Mouse (Mus musculus) kidney, adult 9 months (tissue): ENCODE measurements at regions not wholly inside any gene's neighbourhood (a gene's known extent, or its start where the extent isn't known, plus 50 kb on each side); places are given as distances from the start of the nearest gene placed in this dataset.
"Not testable (repeated sequence)": the region's sequence is repeated elsewhere in the genome, so short reads cannot be mapped to it uniquely, and the experiment has no call there.

Source experiments
- DNase-seq: peaks from one replicate; pipeline ENCODE4 v3.0.0; 2022

DNA sequence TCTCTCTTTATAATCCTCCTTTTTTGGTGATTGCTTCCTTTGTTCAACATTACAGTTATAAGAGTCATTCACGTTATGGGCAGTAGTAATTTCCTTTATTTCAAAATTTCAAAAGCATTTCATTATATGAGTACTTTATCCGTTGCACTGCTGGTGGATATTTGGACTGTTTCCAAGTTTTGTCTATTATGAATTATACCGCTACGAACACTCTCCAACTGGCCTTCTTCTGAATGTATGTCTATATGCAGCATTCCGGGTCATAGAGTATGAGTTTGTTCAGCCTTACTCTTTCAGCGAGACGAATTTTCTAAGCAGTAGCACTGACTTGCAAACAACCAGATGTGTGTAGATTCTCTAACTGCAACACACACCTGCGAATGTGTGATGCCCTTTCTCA, 57.8 kb downstream of the Dusp6 start:
- no peak for DNase-seq

DNA sequence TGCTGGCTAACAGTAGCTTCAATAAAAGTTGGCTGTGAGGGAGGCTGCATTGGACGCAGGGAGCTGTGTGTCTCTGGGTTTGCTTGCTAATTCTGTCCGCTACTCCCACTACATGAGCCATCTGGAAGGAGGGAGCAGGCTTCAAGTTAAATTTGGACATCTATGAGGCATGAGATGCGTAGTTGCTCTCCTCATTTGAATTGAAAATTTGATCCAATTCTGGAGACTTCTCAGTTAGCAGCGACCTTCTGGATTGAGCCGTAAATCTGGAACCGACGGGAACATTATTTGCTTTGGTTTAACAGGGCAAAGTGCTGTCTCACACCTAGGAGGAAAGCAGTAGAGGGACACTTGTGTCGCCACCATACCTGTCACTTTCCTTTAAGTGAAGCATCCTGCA, 60.3 kb downstream of the Dusp6 start:
- no peak for DNase-seq

DNA sequence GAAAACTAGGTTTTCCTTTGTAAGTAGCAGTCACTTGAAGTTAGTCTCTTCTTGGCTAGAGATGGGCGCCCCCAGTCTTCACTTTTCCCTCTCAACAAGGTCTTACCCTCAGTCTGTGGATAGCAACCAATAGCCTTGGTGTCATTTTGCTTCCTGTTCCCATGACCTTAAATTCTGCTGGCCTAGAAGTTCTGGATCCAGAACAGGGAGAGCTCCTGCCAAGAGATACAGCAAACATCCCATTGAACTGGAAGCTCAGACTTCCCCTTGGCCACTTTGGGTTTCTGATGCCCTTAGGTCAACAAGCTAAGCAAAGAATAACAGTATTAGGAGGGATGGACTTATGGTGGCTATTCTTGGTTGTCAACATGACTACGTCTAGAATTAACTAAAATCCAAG, 64.5 kb downstream of the Dusp6 start:
- peak; percentile 42 for DNase-seq

DNA sequence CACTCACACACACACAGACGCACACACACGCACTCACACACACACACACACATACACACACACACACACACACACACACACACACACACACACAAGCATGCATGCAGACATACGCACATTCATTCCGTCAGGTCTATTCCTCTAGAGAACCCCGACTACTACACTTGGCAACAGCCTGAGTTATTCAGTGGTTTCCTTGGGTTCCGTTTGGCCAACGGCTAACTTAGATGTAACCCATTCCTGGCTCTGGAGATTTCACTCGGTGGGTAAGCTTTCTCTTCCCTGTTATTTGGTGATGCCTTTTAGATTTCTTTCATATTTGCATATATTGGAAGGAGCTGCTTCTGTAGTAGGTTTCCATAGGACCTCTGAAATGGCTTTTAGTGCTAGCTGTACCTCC, 65.5 kb downstream of the Dusp6 start:
- DNase-seq: no peak

DNA sequence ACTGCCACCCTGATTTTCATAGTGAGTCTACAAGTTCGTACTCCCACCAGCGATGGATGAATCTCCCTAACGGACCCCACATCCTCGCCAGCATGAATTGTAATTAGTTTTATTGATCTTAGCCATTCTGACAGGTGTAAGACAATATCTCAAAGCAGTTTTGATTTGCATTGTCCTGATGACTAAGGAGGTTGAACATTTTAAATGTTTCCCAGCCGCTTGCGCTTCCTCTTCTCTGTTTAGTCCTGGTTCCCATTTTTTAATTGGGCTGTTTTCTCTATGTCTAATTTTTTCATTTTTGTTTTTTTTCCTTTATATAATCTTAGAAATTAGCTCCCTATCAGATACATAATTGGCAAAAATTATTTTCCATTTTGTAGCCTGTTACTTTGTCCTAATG, 66.4 kb downstream of the Dusp6 start:
- DNase-seq: no peak

DNA sequence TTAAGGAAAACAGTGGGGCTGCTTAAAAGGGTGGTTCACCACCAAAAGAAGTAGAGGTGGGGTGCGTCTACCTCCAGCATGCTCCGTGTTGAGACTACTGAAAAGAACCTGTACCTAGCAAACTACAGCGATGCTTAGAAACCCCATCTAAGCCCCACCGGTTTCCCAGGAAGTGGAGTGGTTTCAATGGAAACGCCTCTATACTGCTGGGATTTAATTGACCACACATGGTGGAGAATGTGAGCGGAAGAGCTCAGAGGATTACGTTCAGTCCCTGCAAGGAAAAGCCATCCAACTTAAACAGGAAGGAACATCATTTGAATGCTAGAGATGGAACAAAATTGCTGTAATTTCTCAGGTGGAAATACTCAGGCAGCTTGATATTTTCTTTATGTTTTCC, 67.5 kb downstream of the Dusp6 start:
- no peak for DNase-seq

DNA sequence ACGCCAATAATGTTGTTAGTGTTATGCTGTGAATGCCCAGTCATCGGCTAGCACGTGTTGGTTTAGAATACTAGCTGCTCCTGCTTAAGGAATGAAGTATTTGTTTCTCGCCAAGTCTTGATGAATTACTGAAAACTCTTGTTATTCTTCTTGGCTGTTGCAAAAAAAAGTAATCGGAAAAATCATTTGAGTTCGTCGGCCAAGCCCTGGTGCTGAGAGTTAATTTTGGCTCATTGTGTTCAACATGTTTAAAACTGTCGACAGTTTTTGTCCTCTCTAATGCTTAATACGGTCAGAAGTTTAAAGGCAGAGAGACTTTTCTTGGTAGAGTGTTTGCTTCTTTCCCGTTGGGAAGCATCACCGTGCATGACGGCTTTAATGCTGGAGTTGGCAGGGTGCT, 68.8 kb downstream of the Dusp6 start:
- no peak for DNase-seq

DNA sequence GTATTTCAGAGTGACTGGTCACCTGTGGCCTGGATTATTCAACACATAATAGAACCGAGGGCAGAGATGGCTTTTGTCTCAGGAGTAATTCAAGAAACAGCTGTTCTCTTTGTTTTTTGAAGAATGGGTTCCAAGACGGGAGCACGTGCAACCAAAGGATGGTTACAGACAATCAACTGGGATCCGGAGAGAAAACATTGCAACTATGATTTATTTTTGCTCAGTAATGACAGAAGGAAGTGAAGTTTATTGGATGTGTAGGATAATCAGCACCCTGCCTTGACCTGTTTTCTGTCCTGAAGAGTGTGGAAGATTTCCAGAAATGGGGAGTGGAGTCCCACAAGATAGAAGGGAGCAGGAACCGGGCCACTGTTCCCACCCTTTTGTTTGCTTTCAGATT, 70.8 kb downstream of the Dusp6 start:
- DNase-seq: no peak

DNA sequence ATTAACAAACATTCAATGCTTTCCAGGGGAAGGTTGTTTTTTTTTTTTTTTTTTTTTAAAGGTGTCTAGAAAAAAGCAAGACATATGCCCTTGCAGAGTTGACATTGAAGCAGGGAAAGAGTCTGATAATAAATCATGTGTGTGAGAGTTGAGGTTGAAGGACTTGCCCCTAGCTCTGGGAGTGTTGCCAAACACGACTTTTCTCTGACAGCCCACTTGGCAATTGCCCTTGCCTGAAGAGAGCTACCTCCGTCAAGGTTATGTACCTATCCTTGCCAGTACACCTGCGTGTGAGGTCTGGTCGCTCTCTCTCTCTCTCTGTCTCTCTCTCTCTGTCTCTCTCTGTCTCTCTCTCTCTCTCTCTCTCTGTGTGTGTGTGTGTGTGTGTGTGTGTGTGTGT, 73.1 kb downstream of the Dusp6 start:
- DNase-seq: peak; percentile 40

DNA sequence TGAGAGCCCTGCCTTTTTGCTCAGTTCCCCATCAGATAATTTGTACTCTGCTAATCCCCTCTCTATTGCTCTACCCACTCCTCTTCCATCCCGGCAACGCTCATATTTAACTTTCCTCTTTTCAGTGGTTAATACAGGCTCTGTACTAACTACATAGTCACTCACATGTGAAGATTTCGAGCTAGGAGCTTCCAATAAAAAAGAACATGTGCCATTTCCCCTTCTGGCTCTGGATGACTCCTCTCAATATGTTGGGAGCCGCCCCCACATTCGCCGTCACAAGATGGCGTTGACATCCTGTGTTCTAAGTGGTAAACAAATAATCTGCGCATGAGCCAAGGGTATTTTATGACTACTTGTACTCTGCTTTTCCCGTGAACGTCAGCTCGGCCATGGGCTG, 75.8 kb downstream of the Dusp6 start:
- DNase-seq: not testable (repeated sequence)

DNA sequence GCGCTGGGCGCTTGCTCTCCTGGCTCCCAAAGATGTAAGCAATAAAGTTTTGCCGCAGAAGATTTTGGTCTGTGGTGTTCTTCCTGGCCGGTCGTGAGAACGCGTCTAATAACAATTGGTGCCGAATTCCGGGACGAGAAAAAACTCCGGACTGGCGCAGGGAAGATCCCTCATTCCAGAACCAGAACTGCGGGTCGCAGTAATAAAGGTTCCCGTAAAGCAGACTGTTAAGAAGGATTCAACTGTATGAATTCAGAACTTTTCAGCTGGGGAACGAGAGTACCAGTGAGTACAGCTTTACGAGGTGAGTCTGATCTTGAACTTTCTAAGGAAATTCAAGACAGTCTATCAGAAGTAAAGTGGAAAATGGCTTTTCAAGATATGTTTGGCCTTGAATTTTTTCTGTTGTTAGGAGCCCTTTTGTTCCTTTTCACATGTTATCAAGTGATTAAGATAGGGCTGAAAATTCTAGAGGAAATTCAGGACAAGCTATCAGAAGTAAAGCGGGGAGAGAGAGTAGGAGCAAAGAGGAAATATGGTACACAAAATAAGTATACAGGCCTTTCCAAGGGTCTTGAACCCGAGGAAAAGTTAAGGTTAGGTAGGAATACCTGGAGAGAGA, 76.4 kb downstream of the Dusp6 start:
- DNase-seq: peak; percentile 65

DNA sequence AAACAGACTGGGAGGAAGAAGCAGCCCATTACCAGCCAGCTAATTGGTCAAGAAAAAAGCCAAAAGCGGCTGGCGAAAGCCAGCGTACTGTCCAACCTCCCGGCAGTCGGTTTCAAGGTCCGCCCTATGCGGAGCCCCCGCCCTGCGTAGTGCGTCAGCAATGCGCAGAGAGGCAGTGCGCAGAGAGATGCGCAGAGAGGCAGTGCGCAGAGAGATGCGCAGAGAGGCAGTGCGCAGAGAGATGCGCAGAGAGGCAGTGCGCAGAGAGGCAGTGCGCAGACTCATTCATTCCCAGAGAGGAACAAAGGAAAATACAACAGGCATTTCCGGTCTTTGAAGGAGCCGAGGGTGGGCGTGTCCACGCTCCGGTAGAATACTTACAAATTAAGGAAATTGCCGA, 77.0 kb downstream of the Dusp6 start:
- not testable (repeated sequence) for DNase-seq

DNA sequence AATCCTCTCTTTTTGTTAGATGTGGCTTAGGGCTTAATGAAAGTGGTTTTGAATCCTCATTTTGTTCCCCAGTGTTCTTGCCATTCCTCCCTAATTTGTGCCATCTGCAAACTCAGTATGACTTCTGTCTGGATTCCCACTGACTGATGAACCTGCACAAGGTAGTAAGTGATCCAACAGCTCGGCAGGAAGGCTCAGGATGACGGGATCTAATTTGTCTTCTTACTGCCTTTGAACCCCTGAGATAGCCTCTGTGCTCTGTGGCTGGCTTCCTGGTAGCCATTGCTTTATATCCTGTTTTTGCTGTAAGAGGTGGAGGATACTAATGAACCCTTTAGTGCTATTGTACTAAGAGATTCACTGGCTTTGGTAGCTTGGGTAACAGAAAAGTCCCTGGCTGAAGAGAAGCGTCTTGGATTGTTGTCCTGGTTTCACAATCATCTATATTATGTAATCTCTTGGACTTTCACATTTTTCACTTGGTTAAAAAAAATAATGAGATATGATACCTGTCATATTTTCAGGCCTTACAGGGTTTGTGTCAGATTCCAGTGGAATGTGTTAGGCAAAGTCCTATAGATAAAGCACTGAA, 86.2 kb downstream of the Dusp6 start:
- DNase-seq: no peak

DNA sequence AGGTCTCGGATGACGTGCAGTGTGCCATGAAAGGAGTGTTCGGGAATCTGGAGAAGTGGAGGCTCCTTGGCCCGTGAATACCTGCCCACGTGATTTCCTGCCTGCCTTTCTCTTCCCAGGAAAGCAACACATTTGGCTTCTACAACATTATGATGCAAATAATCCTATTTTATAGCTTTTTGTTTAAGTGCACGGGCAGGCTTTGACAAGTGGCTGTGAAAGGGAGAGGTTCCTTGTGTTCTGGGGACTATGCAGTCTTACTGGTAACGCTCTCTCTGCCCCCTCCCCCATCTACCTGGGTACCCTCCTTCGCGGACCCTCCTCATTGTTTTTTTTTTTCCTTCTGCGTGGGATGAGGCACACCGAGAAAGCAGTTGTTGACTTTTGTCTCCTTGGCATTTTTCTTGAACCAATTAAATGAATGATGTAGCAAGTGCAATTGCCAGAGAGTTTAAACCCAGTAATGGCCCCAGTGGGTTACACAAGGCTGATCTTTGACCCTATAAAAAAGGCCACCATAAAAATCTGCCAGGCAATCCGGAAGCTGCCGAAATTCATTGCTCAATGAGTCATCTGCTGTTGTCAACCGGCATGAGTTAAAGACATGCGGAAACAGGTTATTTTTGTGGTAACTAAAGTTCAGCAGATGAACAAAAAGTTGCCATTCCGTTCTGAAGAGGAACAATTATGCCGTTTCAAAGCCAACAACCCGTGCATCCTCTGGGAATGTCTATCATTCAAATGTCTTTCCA, 90.7 kb downstream of the Dusp6 start:
- peak; percentile 69 for DNase-seq

DNA sequence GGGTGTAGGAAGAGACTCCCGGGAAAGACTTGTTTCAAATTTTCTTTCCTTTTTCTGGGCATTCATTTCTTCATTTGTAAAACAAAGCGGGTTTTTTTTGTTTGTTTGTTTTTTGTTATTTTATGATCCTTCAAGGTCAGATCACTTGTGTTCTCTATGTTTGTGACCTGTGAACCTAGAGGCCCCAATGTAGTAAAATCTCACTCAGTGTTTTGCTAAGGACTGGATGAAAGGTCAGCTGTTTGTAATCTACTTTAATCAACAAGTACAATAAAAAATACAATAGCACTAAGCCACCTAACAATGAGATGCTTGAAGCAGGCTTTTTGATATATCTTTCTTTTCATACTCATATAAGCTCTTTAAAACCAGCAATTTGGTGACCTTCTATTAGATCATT, 91.3 kb downstream of the Dusp6 start:
- no peak for DNase-seq

DNA sequence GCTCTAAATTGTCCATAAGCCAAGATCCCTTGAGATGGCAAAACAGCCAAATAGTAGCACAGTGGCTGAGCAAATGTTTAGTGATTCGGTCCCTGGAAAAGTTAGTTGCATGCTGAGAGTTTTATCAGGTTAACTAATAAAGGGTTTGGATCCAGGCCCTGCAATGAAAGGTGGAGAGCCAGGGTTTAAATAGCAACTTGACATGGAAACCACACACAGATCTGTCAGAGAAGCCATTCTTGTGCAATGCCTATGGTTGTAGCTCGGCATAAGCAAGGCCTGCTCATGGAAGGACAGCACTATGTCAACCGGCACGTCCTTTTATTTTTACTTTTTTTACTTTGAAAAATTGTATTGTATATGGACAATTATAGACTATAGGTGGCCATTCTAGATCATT, 92.3 kb downstream of the Dusp6 start:
- DNase-seq: no peak

DNA sequence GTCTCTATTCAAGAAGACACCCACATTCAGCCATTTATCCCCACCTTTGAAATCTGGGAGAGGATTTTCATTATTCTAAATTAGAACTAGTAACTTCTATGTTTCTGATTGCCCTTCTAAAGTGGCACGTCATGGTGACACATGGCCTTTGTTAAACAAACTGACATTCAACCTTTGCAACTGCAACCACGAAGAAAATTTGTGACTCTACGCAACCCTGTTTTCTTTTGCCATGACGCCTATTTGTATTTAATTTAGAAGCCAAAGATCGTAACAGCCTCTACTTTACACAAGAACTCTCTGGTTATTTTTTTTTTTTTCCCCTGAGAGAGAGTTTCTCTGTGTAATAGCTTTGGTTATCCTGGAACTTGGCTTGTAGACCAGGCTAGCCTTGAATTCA, 93.2 kb downstream of the Dusp6 start:
- no peak for DNase-seq

DNA sequence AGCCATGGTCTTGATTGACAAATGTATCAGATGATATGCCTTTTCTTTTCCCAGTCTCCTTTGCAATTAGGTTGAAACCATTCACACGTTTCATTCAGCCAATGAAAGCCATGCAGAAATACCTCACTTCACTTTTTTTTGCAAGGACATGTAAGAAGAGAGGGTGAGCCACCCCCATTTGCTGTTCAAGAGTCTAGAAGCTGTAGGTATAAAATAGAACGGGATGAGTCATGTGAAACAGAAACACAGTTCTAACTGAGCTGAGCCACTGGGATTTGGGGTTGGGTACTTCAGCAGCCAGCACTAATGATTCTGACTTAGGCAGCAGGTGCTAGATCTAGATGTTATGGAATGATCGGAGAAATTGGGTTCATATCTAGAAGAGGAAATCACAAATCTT, 93.9 kb downstream of the Dusp6 start:
- no peak for DNase-seq

DNA sequence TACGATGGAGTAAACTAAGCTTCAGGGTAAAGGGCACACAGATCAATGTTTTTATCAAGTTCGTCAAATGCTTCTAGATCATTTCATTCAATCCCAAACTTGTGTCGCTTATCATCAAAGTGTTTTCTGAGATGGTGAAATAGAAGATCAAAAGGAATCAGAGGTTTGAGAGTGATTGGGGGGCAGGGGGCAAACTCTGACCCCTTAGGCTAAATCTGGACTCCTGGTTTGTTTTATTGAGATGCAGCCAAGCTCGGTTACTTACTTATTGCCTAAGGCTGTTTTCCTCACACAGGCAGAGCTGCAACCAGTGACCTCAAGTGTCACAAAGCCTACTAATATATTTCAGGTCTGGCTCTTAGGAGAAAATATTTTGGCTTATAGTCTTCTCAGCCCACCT, 94.3 kb downstream of the Dusp6 start:
- DNase-seq: no peak

DNA sequence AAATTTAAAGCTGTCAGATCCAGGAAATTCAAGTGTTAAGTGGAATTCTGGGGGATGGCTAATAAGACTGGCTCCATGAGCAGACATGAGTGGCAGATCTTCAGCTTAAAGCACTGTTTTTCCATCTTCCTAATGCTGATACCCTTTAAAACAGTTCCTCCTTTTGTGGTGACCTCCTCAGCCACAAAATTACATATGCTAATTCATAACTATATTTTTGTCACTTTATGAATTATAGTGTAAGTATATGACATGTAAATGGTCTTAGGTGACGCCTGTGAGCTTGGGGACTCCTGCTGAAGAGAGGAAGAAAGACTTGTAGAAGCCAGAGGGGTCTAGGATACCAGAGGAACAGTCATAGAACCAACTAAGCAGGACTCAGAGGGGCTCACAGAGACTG, 95.2 kb downstream of the Dusp6 start:
- no peak for DNase-seq

DNA sequence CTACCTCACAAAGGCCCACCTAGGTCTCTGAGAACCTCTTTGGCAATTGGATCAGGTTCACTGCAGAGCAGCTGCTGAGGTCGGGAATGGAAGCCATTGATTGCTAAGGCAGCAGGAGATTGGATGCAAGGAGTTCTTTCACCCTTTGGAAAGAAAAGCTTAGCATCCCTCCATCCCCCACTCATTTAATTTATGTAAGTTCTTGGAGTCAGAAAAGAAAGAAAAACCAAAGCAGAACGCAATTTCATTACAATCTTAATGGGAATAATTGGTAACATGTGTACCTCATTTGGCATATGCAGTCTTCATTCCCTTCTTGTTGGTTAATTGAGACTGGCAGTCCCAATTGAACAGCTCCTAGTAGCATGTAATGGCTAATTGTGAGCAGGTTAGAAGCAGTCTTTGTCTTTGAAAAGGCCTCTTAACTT, 96.4 kb downstream of the Dusp6 start:
- DNase-seq: no peak

DNA sequence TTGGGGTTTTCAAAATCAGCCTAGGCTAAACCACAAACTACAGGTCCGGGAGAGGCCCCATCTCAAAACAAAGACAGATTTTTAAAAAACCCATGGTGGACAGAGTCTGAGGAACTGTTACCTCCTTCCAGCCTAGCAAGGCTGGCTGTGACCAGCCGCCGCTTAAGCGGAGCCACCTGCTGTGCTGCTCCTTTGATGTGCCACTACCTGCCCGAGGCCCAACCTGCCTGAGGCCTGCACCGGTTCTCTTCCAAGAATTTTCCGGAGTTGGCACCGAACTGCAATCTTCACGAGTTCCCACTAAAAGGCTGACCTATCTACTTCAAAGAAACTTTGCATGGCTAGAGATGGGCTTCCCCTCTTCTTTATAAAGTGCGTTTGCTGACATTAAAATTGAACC, 97.6 kb downstream of the Dusp6 start:
- not testable (repeated sequence) for DNase-seq

DNA sequence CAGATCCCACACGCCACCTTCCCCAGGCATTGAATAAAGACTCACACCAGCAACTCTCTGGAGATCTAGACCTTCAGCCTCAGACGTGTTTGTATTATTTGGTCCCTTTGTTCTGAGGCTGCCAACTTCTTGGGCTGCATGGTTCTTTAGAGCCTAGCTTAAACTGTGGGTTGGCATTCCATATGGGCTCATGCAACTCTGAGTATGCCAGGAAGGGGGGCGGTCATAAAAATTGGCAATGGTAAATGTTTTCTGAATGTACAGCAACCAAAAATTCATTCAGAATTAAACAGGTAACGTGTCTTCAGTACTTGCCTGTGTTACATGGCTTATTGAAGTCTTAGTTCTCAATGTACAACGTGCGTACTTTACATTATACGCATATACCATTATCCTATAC, 103.1 kb downstream of the Dusp6 start:
- DNase-seq: no peak

DNA sequence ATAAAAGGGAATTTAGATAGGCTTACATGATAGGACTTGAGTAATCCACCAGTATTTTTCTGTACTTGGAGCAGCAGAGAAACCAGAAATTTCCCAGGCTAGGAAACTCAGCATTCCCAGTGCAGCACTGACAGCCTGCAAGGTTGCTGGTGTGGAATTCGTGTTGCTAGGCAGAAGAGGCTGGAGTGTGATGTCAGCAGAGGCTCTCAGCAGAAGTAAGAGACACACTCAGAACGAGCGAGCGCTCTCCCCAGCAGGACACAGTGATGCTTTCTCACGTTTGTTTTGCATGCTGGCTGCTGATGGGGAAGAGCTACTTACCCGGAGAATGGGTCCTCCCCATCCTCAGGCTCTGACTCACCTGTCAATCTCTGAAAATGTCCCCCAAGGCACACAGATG, 104.7 kb downstream of the Dusp6 start:
- DNase-seq: no peak

DNA sequence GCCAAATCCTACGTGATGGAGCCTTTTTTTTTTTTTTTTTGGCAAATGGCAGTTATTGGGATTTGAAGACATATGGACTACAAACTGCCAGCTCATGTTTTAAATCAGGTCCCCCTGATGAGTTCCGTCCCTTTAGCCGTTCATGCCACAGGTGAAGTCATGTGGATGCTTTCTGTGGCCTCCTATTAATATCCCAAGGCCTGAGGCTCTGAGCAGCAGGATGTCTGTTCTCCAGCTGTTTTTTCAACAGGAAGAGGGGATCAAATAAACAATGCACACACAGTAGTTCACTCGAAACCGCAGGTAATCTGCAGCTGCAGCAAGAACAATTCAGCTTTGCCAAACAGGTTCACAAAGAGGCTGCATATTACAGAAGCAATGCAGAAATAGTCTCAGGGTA, 112.1 kb downstream of the Dusp6 start:
- no peak for DNase-seq
